Mouse (Mus musculus) hindbrain, postnatal 0 days (tissue): ENCODE results near the gene P3h1. TPM values are rescaled to one million over a fixed set of nuclear protein-coding genes. Genes with fewer than 3 reads are reported as not detected.

ENCODE experiments used
- ATAC-seq: fragments of 200-750 bp; cut with Nextera tagmentation; 2 replicates; pipeline ENCODE4 v1.8.0; 2017; ENCODE audit warnings: mild to moderate bottlenecking, moderate TSS enrichment, moderate library complexity
- DNase-seq: peaks from one replicate; pipeline ENCODE4 v3.0.0-alpha.2; 2015; ENCODE audit warnings: low spot score
- H3K27ac ChIP-seq: fragments of 300-500 bp; sonication (generic); 2 replicates; pipeline ENCODE4 v1.5.1; 2014; ENCODE audit warnings: mild to moderate bottlenecking
- H3K27me3 ChIP-seq: fragments of 300-500 bp; sonication (generic); 2 replicates; pipeline ENCODE4 v1.6.1; 2014; ENCODE audit warnings: low read length, mixed read lengths; ENCODE audit not compliant: insufficient read depth
- H3K36me3 ChIP-seq: fragments of 300-500 bp; sonication (generic); 2 replicates; pipeline ENCODE4 v1.6.1; 2014; ENCODE audit warnings: low read length, mixed read lengths; ENCODE audit not compliant: insufficient read depth
- H3K4me1 ChIP-seq: fragments of 300-500 bp; sonication (generic); 2 replicates; pipeline ENCODE4 v1.6.1; 2014; ENCODE audit warnings: antibody characterized with exemption, low read length, mixed read lengths; ENCODE audit not compliant: insufficient read depth
- H3K4me2 ChIP-seq: fragments of 300-500 bp; sonication (generic); 2 replicates; pipeline ENCODE4 v1.6.1; 2014; ENCODE audit warnings: low read depth, mild to moderate bottlenecking, low read length, moderate library complexity, mixed read lengths
- H3K4me3 ChIP-seq: fragments of 300-500 bp; sonication (generic); 2 replicates; pipeline ENCODE4 v1.5.1; 2014; ENCODE audit warnings: low read length
- H3K9ac ChIP-seq: fragments of 300-500 bp; sonication (generic); replicated peaks from 2 replicates; pipeline ENCODE4 v1.6.1; 2014; ENCODE audit warnings: mild to moderate bottlenecking, low read length, moderate library complexity, mixed read lengths
- H3K9me3 ChIP-seq: fragments of 300-500 bp; sonication (generic); 2 replicates; pipeline ENCODE4 v1.6.1; 2016; ENCODE audit warnings: low read length, mixed read lengths
- CTCF ChIP-seq: IDR thresholded peaks from 2 replicates; pipeline ENCODE4 v1.5.1; 2016; ENCODE audit warnings: antibody characterized with exemption, control low read depth, low read depth
- WGBS: fragments of 180-500 bp; shearing (Covaris S2); extraction: QIAGEN DNeasy Blood & Tissue Kit; methylation state at CpG from one replicate; pipeline ENCODE4 v1.1.7; 2014; 5-methylcytosine and 5-hydroxymethylcytosine counted together
- polyA plus RNA-seq: library from polyadenylated mRNA; unstranded; fragments of >200 nt; fragmentation: Nextera tagmentation; extraction: Ambion mirVana; gene quantifications from 2 replicates; pipeline ENCODE4 v1.2.1, GENCODE M21; 2015
- total RNA-seq: library from RNA; depleted of rRNA; stranded (reverse); fragments of >200 nt; gene quantifications from 2 replicates; pipeline ENCODE4 v1.2.3, GENCODE M21; 2014

The P3h1 gene
- total and polyA plus RNA-seq, 2 experiments from 2014 or later: 9.1 to 15.3 TPM

DNA sequence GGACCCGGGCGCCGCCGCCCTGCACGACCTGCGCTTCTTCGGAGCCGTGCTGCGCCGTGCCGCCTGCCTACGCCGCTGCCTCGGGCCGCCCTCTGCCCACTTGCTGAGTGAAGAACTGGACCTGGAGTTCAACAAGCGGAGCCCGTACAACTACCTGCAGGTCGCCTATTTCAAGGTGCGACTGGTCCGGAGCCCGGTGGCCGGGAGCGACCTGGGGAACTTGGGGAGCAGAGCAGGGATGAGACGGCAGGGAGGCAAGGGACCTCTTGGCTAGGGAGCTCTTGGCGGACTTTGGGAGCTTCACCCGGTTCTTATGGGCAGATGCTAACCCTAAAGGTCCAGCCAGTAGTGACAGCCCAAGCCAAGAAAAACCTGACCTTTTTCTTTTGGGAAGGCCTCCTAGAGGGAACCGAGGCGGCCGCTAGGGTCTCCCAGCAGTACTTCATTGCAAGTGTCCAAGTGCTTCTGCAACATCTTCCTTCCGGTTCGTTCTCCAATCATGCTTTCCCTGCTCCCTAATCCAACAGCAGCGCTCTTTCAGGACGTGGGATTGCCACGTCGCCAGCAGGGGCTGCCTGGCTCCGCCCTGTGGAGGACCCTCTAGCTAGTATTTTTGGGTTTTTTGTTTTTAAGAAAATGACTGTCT lies 664 bp downstream of the P3h1 start:
- Histone ChIP-seq H3K4me3 (peak overlapping the region; percentile 91), H3K4me1 (peaks cover 6% of the 10 kb centered on the region), H3K4me2 (peak overlapping the region; percentile 81), H3K9ac (peak overlapping the region; percentile 79), H3K27ac (peak overlapping the region; percentile 70), H3K27me3 (no peaks in the 10 kb centered on the region), H3K9me3 (no peaks in the 10 kb centered on the region), H3K36me3 (no peaks in the 10 kb centered on the region)
- WGBS: under 1% methylated on average over 36 of the region's 36 CpGs
- ATAC-seq (no peak), DNase-seq (peak; percentile 76)
- TF ChIP-seq CTCF: peak; percentile 61

DNA sequence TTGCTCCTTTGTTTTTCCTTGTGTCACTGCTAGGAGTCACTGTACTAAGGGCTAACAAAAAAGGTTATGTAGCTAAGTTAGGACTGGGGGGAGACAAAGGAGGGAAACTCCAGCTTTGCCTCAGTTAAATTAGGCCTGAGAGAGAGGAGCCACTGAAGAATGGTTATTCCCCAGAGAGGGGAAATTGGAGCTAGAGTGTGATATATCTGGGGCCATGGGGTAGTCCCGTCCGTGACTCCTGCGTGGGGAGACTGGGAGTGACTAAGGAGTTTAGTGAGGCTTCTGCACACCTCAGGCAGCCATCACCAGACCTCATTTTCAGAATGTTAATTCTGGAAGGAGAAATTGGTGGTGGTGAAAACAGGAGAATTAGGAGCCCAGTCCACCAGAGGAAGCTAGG lies 1.6 kb downstream of the P3h1 start:
- ATAC-seq: no peak
- H3K9ac ChIP-seq: no peak overlapping the region
- no peaks in the 10 kb centered on the region for H3K27me3 ChIP-seq
- no peaks in the 10 kb centered on the region for H3K9me3 ChIP-seq
- peaks cover 6% of the 10 kb centered on the region for H3K4me1 ChIP-seq
- DNase-seq: no peak
- H3K27ac ChIP-seq: no peak overlapping the region
- 92% methylated on average over 3 of the region's 3 CpGs for WGBS
- peak overlapping the region; percentile 81 for H3K4me2 ChIP-seq
- peak overlapping the region; percentile 91 for H3K4me3 ChIP-seq
- TF ChIP-seq CTCF: no peak
- H3K36me3 ChIP-seq: no peaks in the 10 kb centered on the region

DNA sequence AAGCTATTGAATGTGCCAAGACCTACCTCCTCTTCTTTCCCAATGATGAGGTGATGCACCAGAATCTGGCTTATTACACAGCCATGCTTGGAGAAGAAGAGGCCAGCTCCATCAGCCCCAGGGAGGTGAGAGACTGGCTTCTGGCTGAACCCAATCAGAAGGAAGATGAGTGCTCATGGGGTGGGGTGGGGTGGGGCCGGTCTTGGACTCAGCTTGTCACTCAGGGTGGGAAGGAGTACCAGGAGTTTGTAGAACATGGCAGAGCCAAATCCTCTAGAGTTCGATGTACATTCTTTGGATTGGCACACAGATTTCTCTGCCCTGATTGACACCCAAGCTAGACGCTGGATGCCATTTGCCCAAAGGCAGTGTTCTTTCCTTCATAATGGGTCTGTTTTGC lies 5.9 kb downstream of the P3h1 start:
- H3K27ac ChIP-seq: no peak overlapping the region
- WGBS: 76% methylated on average over 3 of the region's 3 CpGs
- TF ChIP-seq CTCF: no peak

DNA sequence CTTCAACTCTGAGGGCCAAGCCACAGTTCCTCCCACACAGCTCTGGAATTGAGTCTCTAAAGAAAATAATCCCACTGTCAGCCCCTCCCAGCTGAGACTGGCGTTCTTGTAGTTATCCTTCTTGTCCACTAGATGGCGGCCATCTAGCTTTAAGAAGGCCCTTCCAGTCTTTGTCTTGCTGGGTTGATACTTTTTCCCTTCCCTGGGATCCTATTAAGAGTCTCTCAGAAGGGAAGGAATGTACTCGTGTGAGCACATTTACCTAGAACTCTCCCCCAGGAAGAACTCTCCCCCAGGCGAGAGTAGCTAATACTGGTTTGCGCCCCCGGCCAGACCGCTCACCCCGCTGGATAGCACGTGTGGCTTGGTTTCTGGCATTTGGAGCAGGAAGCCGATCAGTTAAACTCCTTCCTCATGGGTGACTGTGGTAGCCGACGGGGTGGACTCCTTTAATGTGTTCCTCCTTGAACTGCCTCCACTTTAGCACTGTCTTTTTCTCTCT lies 6.5 kb downstream of the P3h1 start:
- H3K4me1 ChIP-seq: no peaks in the 10 kb centered on the region
- H3K27ac ChIP-seq: no peak overlapping the region
- no peaks in the 10 kb centered on the region for H3K27me3 ChIP-seq
- no peak overlapping the region for H3K4me2 ChIP-seq
- TF ChIP-seq CTCF: peak; percentile 90
- peaks cover 21% of the 10 kb centered on the region for H3K36me3 ChIP-seq
- 34% methylated on average over 12 of the region's 12 CpGs for WGBS
- no peak overlapping the region for H3K4me3 ChIP-seq
- ATAC-seq (peak; percentile 67), DNase-seq (peak; percentile 89)
- no peaks in the 10 kb centered on the region for H3K9me3 ChIP-seq
- no peak overlapping the region for H3K9ac ChIP-seq

More for the DNA sequence above, 5.9 kb downstream of the P3h1 start:
- DNase-seq (no peak), ATAC-seq (no peak)
- no peak overlapping the region for H3K4me3 ChIP-seq
- H3K9ac ChIP-seq: no peak overlapping the region
- peaks cover 16% of the 10 kb centered on the region; the same call in 1 of the 2 replicates for H3K36me3 ChIP-seq
- H3K27me3 ChIP-seq: no peaks in the 10 kb centered on the region
- no peaks in the 10 kb centered on the region for H3K9me3 ChIP-seq
- no peak overlapping the region for H3K4me2 ChIP-seq
- H3K4me1 ChIP-seq: no peaks in the 10 kb centered on the region

DNA sequence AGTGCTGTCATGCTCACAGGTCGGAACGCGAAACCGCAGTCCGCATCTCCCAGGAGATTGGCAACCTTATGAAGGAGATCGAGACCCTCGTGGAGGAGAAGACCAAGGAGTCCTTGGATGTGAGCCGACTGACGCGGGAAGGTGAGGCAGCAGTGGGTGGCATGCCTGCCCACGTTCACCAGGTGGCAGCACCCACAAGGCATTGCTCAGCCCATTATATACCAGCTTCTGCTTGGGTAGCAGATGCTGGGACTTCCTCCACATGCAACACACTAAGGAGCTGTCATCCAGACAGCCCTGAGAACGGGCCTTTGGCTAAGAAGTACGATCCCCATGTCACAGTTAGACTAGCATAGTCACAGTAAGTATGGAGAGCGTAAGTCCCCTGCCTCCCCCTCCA lies 8.9 kb downstream of the P3h1 start:
- TF ChIP-seq CTCF: peak; percentile 75
- H3K27me3 ChIP-seq: no peaks in the 10 kb centered on the region
- H3K27ac ChIP-seq: no peak overlapping the region
- H3K9me3 ChIP-seq: no peaks in the 10 kb centered on the region
- no peak overlapping the region for H3K4me2 ChIP-seq
- H3K36me3 ChIP-seq: peaks cover 28% of the 10 kb centered on the region
- no peak overlapping the region for H3K9ac ChIP-seq
- 73% methylated on average over 14 of the region's 14 CpGs for WGBS
- 0 out of 2 replicates have a peak, but pooled peaks cover 4% of the 10 kb centered on the region for H3K4me1 ChIP-seq
- peak; percentile 60 for DNase-seq
- no peak for ATAC-seq
- H3K4me3 ChIP-seq: no peak overlapping the region

DNA sequence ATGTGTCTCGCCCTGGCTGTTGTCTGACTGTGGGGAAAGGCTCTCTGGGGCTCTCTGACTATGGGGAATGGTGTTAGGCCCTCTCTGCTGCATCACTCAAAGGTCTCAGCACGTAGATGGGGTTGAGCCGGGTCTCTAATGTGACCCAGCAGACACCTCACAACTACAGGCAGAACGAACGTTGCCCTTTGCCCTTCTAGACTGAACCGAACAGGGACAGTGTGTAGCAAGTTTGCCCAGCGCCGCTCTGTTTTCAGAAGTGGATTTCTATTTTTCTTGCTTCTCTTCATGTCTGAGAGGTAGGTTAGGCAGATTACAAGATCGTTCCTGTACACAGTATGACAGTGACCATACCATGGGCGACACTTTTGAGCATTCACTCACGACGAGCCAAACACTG lies 9.9 kb downstream of the P3h1 start:
- TF ChIP-seq CTCF: no peak
- Histone ChIP-seq H3K36me3 (peaks cover 29% of the 10 kb centered on the region), H3K4me3 (no peak overlapping the region), H3K27me3 (no peaks in the 10 kb centered on the region), H3K4me2 (no peak overlapping the region), H3K4me1 (peaks cover 4% of the 10 kb centered on the region; the same call in 1 of the 2 replicates), H3K27ac (no peak overlapping the region), H3K9ac (no peak overlapping the region), H3K9me3 (no peaks in the 10 kb centered on the region)
- DNase-seq (no peak), ATAC-seq (no peak)
- 94% methylated on average over 12 of the region's 12 CpGs for WGBS
